Mouse (Mus musculus): ENCODE results near the gene Senp7.
"Not testable (repeated sequence)": the region's sequence is repeated elsewhere in the genome, so short reads cannot be mapped to it uniquely, and the experiment has no call there.

Gene Senp7

GRCm38 (mm10) chr16:56068523-56069070 lies 20.5 kb downstream of the Senp7 start:
- no peak for DNase-seq

- DNase-seq = no peak
Observed at GRCm38 (mm10) chr16:56071317-56072232, 23.4 kb downstream of the Senp7 start.

- no peak for DNase-seq
Observed at GRCm38 (mm10) chr16:56072533-56072932, 24.4 kb downstream of the Senp7 start.

GRCm38 (mm10) chr16:56073150-56073549 lies 25.0 kb downstream of the Senp7 start:
- not testable (repeated sequence) for DNase-seq

GRCm38 (mm10) chr16:56074122-56074521 lies 26.0 kb downstream of the Senp7 start:
- no peak for DNase-seq

GRCm38 (mm10) chr16:56074565-56074964 lies 26.4 kb downstream of the Senp7 start:
- DNase-seq = no peak

GRCm38 (mm10) chr16:56075222-56076111 lies 27.3 kb downstream of the Senp7 start:
- DNase-seq = peak; percentile 91 to 92

- peak in 1 of 2 experiments; percentile 13 for DNase-seq
Observed at GRCm38 (mm10) chr16:56076121-56076869, 28.2 kb downstream of the Senp7 start.

- DNase-seq = no peak
Observed at GRCm38 (mm10) chr16:56079419-56079818, 31.3 kb downstream of the Senp7 start.

- DNase-seq = no peak
Observed at GRCm38 (mm10) chr16:56081691-56082090, 33.6 kb downstream of the Senp7 start.

- DNase-seq = no peak
Observed at GRCm38 (mm10) chr16:56086336-56086735, 38.2 kb downstream of the Senp7 start.

GRCm38 (mm10) chr16:56090385-56090784 lies 42.2 kb downstream of the Senp7 start:
- DNase-seq = no peak

- DNase-seq = not testable (repeated sequence)
Observed at GRCm38 (mm10) chr16:56096401-56097018, 48.4 kb downstream of the Senp7 start.

GRCm38 (mm10) chr16:56115706-56116105 lies 67.6 kb downstream of the Senp7 start:
- no peak for DNase-seq

GRCm38 (mm10) chr16:56116155-56116554 lies 68.0 kb downstream of the Senp7 start:
- DNase-seq = no peak

- no peak for DNase-seq
Observed at GRCm38 (mm10) chr16:56117327-56118180, 69.4 kb downstream of the Senp7 start.

- DNase-seq = no peak
Observed at GRCm38 (mm10) chr16:56122517-56122916, 74.4 kb downstream of the Senp7 start.

- no peak for DNase-seq
Observed at GRCm38 (mm10) chr16:56124045-56124444, 75.9 kb downstream of the Senp7 start.

- DNase-seq = peak; percentile 19 to 30
Observed at GRCm38 (mm10) chr16:56131666-56132065, 83.5 kb downstream of the Senp7 start.

GRCm38 (mm10) chr16:56134149-56134548 lies 86.0 kb downstream of the Senp7 start:
- peak; percentile 27 to 56 for DNase-seq

GRCm38 (mm10) chr16:56137672-56138071 lies 89.5 kb downstream of the Senp7 start:
- DNase-seq = not testable (repeated sequence)

Measured in kidney, postnatal 36 days (tissue).